Mouse (Mus musculus): ENCODE results near the gene Hoxb2.

Hoxb2 gene

DNA sequence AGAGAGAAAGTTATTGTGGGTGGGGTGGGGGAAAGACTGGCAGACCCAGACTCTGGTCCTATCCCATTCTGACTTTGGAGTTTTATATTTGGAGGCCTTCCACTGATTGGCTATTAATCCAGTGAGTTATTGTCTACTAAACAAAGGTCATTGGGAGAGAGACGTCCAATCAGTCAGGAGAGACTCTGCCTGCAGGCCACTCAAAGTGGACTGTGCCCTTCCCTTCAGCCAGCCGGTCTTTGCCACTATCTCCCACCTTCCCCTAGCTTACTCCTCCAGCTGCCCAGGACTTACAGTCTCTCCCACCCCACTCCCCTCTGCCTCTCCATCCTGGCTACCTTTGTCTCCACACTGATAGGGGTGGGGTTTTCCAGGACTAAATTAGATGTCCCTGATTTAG, 13.7 kb upstream of the Hoxb2 start:
- DNase-seq = no peak

- no peak for DNase-seq
Observed at GRCm38 (mm10) chr11:96337026-96337425, 13.3 kb upstream of the Hoxb2 start.

DNA sequence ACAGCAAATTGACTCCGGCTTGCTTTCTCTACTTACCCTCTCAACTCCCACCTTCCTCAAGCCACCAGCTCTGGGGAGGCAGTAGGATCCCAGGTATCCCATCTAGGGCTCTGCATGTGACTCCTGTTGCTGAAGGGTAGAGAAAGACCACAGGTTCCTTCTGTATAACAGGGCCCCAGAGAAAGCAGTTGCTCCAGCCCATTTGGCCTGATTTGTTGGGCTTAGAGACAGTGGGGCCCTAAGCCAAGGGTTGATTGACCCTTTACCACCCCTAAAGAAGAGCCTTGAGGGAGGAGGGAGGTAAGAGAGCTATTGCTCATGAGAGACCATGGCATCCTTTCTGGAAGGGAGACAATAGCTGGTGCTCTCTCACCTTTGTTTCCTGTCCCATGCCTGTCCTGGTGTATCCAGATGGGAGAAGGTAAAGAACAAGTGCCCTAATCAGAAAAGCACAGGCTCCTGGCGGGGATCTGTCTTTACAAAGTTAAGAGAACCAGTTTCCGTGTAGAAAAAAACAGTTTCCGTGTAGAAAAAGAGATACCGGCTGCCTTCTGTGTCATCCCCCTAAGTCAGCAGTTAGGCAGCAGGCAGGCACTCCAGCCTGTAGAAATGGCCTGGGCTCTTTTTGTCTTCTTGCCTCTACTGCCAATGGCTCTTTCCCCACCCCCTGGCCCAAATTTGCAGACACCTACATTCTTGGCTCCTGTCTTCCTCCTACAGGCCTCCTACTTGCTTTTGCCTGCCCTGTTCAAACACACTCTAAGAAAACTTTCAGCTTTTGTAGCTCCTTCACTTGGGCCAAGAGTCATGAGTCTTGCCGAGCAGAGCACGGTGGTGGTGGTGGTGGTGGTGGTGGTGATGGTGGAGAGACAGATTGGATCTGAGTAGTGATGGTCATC, 11.1 kb upstream of the Hoxb2 start:
- peak; percentile 30 for DNase-seq

- peak; percentile 78 for DNase-seq
Observed at GRCm38 (mm10) chr11:96340698-96341365, 9.5 kb upstream of the Hoxb2 start.

DNA sequence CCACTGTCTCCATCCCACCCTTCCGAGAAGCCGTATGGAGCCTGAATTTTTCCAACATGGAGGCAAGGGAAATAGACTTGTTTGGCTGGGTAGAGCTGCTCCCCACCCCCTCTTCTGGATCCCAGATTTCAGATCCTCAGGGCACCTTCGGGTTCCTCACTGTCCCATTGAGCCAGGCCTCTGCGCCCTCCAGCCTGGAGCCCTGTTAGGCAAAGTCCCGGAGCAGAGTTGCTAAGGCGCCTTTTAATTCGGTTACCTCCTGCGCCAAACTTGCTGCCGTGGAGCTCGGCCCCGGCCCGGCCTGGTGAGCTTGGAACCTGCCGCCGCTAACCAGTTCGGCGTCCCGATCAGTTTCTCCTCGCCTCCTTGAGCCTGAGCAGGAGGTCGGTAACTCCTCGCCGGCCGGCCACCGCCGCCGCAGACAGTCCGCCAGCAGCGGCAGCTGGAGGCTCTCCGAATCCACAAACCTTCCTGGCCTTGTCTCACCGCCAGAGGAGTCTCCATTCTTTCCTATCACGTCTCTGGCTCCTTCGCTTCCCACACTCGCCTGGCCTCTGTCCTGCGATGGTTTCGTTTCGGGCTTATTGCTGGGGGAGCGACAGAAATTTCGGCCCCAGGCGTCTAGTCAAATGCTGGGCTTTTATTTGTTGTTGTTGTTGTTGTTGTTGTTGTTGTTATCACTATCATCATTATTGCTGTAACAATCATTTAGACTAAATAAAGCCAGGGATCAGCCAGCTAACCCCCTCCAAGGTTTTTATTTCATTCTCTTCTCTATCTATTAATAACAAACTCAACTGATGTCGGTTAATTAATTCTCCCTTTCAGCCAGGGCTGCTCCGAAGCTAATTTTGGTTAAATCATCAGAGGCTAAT, 8.4 kb upstream of the Hoxb2 start:
- peak; percentile 84 for DNase-seq

- DNase-seq = no peak
Observed at GRCm38 (mm10) chr11:96342576-96342930, 7.8 kb upstream of the Hoxb2 start.

DNA sequence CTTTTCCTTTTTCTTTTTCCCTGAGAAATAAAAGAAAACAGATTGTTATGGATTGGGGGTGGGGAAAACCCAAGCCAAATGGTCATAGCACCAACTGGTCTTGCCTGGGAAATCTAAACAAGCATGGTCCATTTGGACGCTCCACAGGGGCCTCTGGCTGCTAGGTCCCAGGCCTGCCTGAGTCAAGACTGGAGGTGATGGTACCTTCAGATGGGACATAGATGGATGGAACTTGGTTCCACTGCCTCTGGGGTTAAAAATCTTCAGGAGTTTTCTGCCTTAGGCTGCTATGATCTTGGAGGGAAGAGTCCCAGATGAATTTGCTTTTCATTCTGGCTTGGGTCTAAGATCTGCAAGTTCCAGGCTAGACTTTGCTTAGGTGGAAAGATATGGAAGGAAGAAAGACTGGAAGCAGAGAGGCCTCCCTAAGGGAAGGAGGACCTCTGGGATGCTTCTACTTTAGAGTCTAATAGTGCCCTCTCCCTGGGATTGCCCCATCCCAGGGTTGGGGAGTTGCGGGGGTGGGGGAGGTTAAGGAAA, 7.0 kb upstream of the Hoxb2 start:
- peak; percentile 29 for DNase-seq

- peak; percentile 77 for DNase-seq
Observed at GRCm38 (mm10) chr11:96344061-96344877, 6.1 kb upstream of the Hoxb2 start.

- no peak for DNase-seq
Observed at GRCm38 (mm10) chr11:96344878-96345159, 5.5 kb upstream of the Hoxb2 start.

- peak; percentile 73 for DNase-seq
Observed at GRCm38 (mm10) chr11:96345220-96345892, 5.0 kb upstream of the Hoxb2 start.

DNA sequence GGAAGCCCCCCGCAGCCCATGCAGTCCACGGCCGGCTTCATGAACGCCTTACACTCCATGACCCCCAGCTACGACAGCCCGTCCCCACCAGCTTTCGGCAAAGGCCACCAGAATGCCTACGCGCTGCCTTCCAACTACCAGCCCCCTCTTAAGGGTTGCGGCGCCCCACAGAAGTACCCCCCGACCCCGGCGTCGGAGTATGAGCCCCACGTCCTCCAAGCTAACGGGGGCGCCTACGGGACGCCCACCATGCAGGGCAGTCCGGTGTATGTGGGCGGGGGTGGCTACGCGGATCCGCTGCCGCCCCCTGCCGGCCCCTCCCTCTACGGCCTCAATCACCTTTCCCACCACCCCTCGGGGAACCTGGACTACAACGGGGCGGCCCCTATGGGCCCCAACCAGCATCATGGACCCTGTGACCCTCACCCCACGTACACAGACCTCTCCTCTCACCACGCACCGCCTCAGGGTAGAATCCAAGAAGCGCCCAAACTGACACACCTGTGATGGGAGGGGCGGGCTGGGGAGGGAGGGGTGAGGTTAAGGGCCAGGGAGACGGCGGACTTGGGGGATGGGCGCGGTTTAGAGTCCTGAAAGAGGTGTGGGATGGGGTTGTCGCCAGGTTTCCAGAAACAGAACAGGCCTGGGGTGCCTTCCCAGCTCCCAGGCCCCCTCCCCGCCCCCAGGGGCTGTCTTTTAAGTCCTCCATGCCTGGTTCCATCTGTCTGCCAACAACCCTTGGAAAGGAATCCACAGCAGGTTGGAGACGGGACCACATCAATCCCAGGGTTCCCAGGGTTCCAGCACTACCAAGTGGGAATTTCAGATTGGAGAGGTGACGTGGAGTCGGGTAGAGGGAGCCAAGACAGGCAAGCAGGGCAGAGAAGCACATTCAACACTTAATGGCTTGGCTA, 4.2 kb upstream of the Hoxb2 start:
- DNase-seq = peak; percentile 71

DNA sequence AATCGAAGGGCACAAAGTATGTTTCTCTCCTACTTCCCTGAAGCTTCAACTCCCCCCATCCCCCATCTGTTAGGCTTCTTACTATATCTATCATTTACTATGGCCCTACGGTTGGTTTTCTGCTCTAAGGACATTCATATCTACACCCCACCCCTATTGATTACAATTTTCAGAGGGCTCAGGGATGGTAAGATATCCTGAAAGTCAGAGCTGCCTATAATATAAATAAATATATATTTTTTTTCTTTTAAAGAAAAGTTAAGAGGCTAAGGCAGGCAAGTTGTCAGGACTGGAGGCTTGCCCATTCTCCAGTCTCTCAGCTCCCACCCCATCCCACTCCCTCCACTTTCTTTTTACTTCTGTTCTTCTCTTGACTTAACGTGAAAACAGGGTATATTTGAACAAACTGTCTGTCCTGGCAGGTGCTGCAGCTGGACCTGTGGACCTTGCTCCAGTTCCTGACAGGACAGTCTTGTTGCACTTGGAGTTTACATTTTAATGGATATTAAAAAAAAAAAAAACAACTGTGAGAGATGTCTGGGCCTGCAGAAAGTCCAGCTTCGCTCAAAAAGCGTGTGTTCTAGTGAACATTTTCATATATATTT, 3.3 kb upstream of the Hoxb2 start:
- no peak for DNase-seq

GRCm38 (mm10) chr11:96347717-96348116, 2.6 kb upstream of the Hoxb2 start:
- no peak for DNase-seq

GRCm38 (mm10) chr11:96348141-96348928, 2.0 kb upstream of the Hoxb2 start:
- DNase-seq = peak; percentile 86

GRCm38 (mm10) chr11:96348988-96349387, 1.3 kb upstream of the Hoxb2 start:
- DNase-seq = no peak

DNA sequence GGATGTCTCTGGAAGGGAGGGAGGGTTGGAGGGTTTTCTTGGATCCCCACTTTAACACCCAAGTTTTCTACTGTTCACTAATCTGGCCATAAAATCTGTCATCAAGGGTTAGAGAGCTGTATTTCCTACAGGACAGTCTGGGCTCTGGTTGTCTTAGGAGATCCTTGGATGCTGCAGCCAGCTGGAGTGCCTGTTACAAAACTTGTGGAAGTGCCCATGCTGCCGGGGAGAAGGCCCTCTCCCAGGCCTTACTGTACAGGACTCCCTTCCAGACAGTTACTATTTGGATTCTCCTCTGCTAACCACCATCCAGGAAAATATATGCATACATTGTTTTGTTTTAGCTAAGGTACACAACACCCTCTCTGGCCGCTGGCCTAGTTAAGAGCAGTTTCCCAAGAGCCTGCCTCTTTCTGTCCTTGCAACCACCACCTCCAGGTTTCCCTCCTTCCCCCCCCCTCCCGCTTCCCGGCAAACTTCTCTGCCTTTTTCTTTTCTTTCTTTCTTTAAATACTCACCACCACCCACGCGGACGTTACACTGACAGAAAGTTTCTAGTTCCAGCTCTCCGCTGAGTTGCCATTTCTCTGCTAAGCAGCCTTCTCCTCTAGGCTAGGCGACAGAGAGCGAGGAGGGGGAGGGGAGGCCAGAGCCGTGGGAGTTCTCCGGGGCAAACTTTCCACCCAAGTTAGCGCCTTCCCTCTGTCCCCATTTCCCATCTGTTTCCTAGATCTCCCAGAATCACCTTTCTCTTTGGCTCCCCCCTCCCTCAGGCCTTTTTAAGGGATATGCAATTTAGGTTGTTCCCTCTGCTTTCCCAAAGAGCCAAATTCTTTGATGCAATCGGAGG, 609 bp upstream of the Hoxb2 start:
- DNase-seq = peak; percentile 79

GRCm38 (mm10) chr11:96350791-96351190, 466 bp downstream of the Hoxb2 start:
- no peak for DNase-seq

GRCm38 (mm10) chr11:96351312-96351711, 987 bp downstream of the Hoxb2 start:
- peak; percentile 68 for DNase-seq

Measured in kidney, postnatal 10 days (tissue).